Mouse (Mus musculus): ENCODE measurements around the gene Gm10570.

The Gm10570 gene

GRCm38 (mm10) chr4:130306796-130307630 is 1.5 kb downstream of the Gm10570 start:
- DNase-seq (ENCODE audit: low spot score in 2 of 2) = no peak

GRCm38 (mm10) chr4:130304746-130305145 is 3.7 kb downstream of the Gm10570 start:
- no peak for DNase-seq (ENCODE audit: low spot score in 2 of 2)

DNA sequence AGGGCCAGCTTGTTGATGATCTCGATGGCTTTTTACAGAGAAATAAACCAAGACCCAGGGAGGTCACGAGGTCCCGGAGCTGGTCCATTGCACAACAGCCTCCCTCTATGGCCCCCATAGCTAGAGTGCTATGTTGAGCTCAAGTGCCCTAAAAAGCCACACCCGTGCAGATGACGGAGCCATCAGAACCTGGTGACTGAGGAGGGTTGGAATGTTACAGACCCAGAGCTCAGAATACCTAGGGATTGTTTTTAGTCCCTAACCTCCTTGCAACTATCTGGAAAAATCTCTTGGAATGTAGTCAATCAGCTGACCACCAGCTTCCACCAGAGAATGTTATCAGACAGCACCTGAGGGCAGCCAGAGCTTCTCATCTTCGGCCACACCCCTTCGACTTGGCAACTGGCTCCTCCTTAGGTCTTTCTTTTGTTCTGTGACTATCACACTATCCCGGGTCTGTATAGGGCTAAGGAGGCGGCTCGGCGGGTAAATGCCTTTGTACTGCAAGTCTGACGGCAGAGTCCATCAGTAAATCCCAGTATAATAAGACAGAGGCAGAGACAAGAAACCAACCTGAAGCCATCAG is 6.1 kb downstream of the Gm10570 start:
- DNase-seq (ENCODE audit: low spot score in 2 of 2) = no peak

DNA sequence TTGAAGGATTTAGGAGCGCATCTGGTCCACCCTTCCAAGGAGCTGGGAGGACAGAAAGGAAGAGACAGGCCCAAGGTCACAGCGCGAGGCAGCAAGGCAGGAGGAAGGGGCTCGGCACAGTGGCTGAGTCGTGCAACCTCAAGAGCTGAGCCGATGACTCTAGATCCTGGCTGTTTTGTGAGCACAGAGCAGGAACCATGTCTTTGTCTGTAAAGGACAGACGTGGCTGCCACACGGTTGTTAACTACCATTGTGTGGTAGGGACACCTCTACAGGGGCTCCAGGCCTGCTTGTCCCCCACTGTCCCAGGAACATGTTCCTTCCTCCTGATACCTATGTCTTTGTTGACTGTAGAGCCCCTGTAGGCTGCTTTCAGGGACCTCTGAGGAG is 8.8 kb downstream of the Gm10570 start:
- no peak for DNase-seq (ENCODE audit: low spot score in 2 of 2)

GRCm38 (mm10) chr4:130298877-130299628 is 9.4 kb downstream of the Gm10570 start:
- no peak for DNase-seq (ENCODE audit: low spot score in 2 of 2)

- no peak for DNase-seq (ENCODE audit: low spot score in 2 of 2)
Observed at GRCm38 (mm10) chr4:130297123-130297529, 11.3 kb downstream of the Gm10570 start.

DNA sequence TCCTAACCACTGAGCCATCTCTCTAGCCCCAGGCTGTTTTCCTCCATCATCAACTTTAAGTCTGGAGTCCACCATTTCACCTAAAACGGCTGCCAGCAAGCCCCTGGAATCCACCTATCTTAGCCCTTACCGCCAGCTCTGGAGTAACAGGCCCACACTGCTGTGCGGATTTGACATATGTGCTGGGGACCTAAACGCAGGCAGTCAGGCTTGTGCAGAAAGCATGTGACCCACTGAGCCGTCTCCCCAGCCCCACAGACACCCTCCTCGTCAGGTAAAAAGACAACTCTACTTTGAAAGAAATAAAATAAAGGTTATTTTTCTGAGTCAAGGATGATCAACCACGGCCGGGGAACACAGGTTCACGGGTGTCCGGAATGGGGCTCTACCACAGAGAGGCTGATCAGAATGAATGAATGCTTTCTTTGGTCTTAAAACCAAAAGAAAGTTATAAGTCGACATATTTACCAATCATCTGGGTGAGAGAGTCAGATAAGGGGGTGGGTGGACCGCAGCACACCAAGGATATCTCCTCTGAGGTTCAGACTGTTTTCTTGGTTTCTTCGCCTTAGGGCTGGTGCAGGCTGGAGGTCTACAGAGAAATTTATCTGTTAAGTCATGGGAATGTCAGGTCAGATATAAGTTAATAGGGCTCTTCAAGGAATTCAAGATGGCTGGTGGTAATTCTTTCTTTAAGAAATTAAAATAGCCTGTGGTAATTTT is 12.1 kb downstream of the Gm10570 start:
- no peak for DNase-seq (ENCODE audit: low spot score in 2 of 2)

- DNase-seq (ENCODE audit: low spot score in 2 of 2) = no peak
Observed at GRCm38 (mm10) chr4:130295047-130295745, 13.3 kb downstream of the Gm10570 start.

DNA sequence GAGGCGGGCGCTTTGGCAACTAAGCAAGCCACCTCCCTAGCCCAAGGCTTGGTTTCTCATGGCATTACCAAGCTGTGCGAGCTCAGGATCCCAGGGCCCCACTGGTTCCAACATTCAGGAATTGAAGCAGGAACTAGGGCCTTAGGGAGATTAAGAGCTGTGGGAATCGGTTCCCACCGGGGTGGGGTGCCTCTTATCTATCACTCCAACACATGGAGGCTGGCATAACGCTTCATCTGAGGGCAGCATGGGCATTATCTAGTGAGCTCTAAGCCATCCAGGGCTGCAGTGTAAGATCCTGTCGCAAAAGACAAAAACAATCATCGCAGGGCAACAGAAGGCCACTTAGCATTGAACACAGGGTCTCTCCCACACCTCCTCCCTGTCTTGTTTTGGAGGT is 14.0 kb downstream of the Gm10570 start:
- DNase-seq (ENCODE audit: low spot score in 2 of 2) = no peak

- DNase-seq (ENCODE audit: low spot score in 2 of 2) = peak; percentile 69 to 72
Observed at GRCm38 (mm10) chr4:130292271-130292670, 16.2 kb downstream of the Gm10570 start.

DNA sequence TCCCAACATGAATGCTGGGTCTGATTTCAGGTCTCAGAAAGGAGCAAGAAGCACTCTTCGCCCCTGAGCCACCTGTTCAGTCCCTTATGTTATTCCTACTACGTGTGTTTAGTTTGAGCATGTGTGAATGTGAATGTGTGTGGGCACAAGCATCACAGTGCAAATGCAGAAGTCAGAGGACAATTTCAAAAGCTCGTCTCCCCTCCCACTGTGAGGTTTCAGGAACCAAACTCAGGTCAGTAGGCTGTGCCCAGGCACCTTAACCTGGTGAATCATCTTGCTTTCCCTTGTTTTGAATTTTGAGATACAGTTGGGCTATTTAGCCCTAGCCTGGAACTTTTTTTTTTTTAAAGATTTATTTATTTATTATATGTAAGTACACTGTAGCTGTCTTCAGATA is 18.6 kb downstream of the Gm10570 start:
- no peak for DNase-seq (ENCODE audit: low spot score in 2 of 2)

DNA sequence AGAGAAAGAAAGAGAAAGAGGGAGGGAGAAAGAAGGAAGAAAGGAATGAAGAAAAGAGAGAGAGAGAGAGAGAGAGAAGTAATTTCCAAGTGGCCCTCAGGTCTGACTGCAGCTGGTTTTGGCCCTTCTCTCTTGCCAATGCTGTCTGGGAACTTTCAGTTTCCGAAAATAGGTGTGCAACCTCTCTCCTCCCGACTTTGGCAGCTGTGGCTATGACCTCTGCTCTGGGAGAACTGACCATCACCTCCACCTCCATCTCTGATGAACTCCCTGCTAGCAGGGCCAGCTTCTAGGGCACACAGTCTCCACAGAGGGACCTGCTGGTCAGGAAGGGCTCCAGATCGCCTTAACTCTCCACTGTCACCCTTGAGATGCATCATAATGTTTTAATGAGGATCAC is 21.9 kb downstream of the Gm10570 start:
- no peak for DNase-seq (ENCODE audit: low spot score in 2 of 2)

- no peak for DNase-seq (ENCODE audit: low spot score in 2 of 2)
Observed at GRCm38 (mm10) chr4:130283826-130284225, 24.6 kb downstream of the Gm10570 start.

DNA sequence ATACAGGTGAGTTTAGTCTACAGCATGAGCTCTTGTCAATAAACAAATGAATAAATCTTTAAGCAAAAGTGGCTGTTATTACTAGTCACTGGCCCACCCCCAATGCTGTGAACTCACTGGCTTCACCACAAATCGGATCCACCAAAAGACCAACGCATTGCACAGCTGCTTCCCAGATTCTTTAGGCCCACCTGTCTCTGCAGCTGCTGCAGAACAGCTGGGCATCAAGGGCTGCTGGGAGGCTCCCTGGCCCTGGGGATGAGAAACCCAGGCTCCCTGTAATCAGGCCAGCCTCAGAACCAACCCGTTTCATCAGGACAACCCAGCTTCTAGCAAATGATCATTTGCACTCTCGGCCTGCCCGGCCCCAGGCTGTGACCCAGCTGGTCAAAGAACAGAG is 25.6 kb downstream of the Gm10570 start:
- no peak for DNase-seq (ENCODE audit: low spot score in 2 of 2)

GRCm38 (mm10) chr4:130279105-130279504 is 29.4 kb downstream of the Gm10570 start, which contains the start of gene Serinc2:
Gene Serinc2 (minus strand): TSS chr4:130279205.
- DNase-seq (ENCODE audit: low spot score in 2 of 2) = no peak

DNA sequence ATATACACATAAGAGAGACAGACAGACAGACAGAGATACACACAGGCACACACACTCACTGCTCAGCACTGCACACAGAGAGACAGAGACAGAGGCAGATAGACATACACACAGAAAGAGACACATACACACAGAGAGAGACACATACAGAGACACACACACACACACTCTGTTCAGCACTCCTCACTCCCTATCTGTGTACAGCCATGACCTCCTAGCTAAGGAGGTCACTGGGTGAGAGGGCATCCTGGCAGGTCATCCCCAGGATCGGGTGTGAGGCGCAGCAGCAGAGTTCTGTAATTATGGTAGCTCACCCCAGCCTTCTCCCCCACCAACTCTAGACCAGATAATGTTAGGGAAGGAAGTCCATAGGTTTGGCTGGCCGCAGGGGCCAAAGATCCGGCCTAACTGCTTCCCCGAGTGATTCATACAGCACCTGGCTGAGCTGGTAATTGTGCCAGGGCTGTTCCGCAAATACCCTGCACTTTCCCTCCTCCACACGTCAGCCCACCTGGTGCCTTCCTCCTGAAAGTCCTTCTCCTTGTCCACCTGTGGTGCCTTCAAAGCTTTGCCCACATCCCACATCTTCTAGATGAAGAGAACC is 31.8 kb downstream of the Gm10570 start:
- no peak for DNase-seq (ENCODE audit: low spot score in 2 of 2)

- DNase-seq (ENCODE audit: low spot score in 2 of 2) = no peak
Observed at GRCm38 (mm10) chr4:130275823-130276105, 32.7 kb downstream of the Gm10570 start.

GRCm38 (mm10) chr4:130275016-130275822 is 33.3 kb downstream of the Gm10570 start:
- DNase-seq (ENCODE audit: low spot score in 2 of 2) = no peak

GRCm38 (mm10) chr4:130274346-130275015 is 34.0 kb downstream of the Gm10570 start:
- DNase-seq (ENCODE audit: low spot score in 2 of 2) = no peak
